Mouse (Mus musculus): ENCODE measurements around the gene Six5.

DNA sequence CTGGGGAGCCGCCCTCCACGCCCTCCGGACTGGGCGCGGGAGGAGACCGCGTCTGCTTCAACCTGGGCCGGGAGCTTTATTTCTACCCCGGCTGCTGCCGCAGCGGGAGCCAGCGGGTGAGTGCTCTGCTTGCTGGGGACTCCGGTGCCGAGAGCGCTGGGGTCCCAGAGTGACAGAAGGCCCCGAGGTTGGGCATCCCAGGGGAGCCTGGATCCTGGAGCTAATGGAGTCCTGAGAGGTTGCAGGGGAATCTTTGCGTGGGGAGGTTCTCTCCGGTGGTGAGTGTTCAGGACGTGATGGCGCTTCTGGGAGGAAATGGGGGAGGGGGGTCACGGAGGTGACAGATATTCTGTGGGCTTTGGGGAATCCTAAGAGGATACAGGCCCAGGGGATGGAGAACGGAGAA lies 17.8 kb upstream of the Six5 start:
- no peak for TF ChIP-seq CTCF (IDR thresholded peaks at IDR 0.05 in 2 of 3, conservative IDR thresholded peaks at IDR 0.05 in 1 of 3; ENCODE audit: control insufficient read depth in 1 of 3, insufficient read depth in 1 of 3, low read depth in 2 of 3, low read length in 3 of 3, poor library complexity in 1 of 3, severe bottlenecking in 1 of 3)
- no peak for TF ChIP-seq POLR2A (IDR thresholded peaks at IDR 0.05; ENCODE audit: control insufficient read depth in 1 of 2, insufficient read depth in 1 of 2, low read depth in 1 of 2, low read length in 2 of 2, poor library complexity in 1 of 2)
- TF ChIP-seq GABPA (IDR thresholded peaks at IDR 0.05; ENCODE audit: low read depth, low read length) = no peak
- TF ChIP-seq MAZ (IDR thresholded peaks at IDR 0.05; ENCODE audit: low read depth, low read length) = no peak
- TF ChIP-seq TCF12 (IDR thresholded peaks at IDR 0.05; ENCODE audit: low read depth, low read length) = no peak
- TF ChIP-seq ZC3H11A (IDR thresholded peaks at IDR 0.05; ENCODE audit: low read depth, low read length) = no peak
- TF ChIP-seq UBTF (IDR thresholded peaks at IDR 0.05; ENCODE audit: borderline replicate concordance, insufficient read depth, low read depth, low read length) = no peak
- TF ChIP-seq EP300 (IDR thresholded peaks at IDR 0.05; ENCODE audit: low read depth in 1 of 2, low read length in 2 of 2) = no peak
- TF ChIP-seq NRF1 (IDR thresholded peaks at IDR 0.05; ENCODE audit: insufficient read depth, low read depth, low read length, poor library complexity, severe bottlenecking) = no peak
